Mouse (Mus musculus) forebrain, embryonic 10.5 days (tissue): ENCODE data around the gene Stt3b. TPM values are rescaled to one million over a fixed set of nuclear protein-coding genes. Genes with fewer than 3 reads are reported as not detected.
A peak's percentile ranks its signal among the peaks of the same experiment; 100 is the strongest.

Experiments
- DNase-seq: peaks from one replicate; pipeline ENCODE4 v3.0.0-alpha.2; 2017; ENCODE audit warnings: low spot score; ENCODE audit errors: extremely low spot score
- H3K27ac ChIP-seq: fragments of 300-500 bp; sonication (generic); 2 replicates; pipeline ENCODE4 v1.5.1; 2016; ENCODE audit warnings: mild to moderate bottlenecking
- H3K27me3 ChIP-seq: fragments of 300-500 bp; sonication (generic); 2 replicates; pipeline ENCODE4 v1.6.1; 2016; ENCODE audit warnings: mild to moderate bottlenecking; ENCODE audit not compliant: poor library complexity, severe bottlenecking
- H3K36me3 ChIP-seq: fragments of 300-500 bp; sonication (generic); replicated peaks from 2 replicates; pipeline ENCODE4 v1.6.1; 2016; ENCODE audit warnings: mild to moderate bottlenecking, moderate library complexity
- H3K4me1 ChIP-seq: fragments of 300-500 bp; sonication (generic); 2 replicates; pipeline ENCODE4 v1.6.1; 2016
- H3K4me3 ChIP-seq: fragments of 300-500 bp; sonication (generic); 2 replicates; pipeline ENCODE4 v1.5.1; 2016; ENCODE audit warnings: mild to moderate bottlenecking, moderate library complexity
- H3K9me3 ChIP-seq: fragments of 300-500 bp; sonication (generic); 2 replicates; pipeline ENCODE4 v1.6.1; 2016; ENCODE audit warnings: mild to moderate bottlenecking, moderate library complexity
- WGBS: fragments of 180-500 bp; shearing (Covaris S2); methylation state at CpG from one replicate; pipeline ENCODE4 v1.1.7; 2016; 5-methylcytosine and 5-hydroxymethylcytosine counted together
- polyA plus RNA-seq: library from polyadenylated mRNA; unstranded; fragments of >200 nt; fragmentation: Nextera tagmentation; extraction: Ambion mirVana; gene quantifications from 2 replicates; pipeline ENCODE4 v1.2.1, GENCODE M21; 2016

Stt3b gene
- polyA plus RNA-seq, 1 experiment from 2014 or later, result 85.5 TPM

- Histone ChIP-seq H3K27ac (no peak overlapping the region), H3K4me1 (peaks cover 6% of the 10 kb centered on the region; the same call in 1 of the 2 replicates), H3K36me3 (no peaks in the 10 kb centered on the region), H3K27me3 (no peaks in the 10 kb centered on the region), H3K9me3 (no peaks in the 10 kb centered on the region), H3K4me3 (no peak overlapping the region)
- no peak for DNase-seq
- 88% methylated on average over 7 of the region's 7 CpGs for WGBS
Measured at GRCm38 (mm10) chr9:115332339-115332738, 22.1 kb upstream of the Stt3b start.

GRCm38 (mm10) chr9:115330861-115331476, 20.7 kb upstream of the Stt3b start:
- Histone ChIP-seq H3K36me3 (no peaks in the 10 kb centered on the region), H3K27ac (no peak overlapping the region), H3K9me3 (no peaks in the 10 kb centered on the region), H3K4me3 (no peak overlapping the region), H3K4me1 (peaks cover 5% of the 10 kb centered on the region; the same call in 1 of the 2 replicates), H3K27me3 (no peaks in the 10 kb centered on the region)
- 87% methylated on average over 6 of the region's 6 CpGs for WGBS
- no peak for DNase-seq

- WGBS, result 92% methylated on average over 4 of the region's 4 CpGs
- H3K9me3 ChIP-seq, result no peaks in the 10 kb centered on the region
- no peaks in the 10 kb centered on the region for H3K36me3 ChIP-seq
- no peak for DNase-seq
- H3K4me3 ChIP-seq, result no peak overlapping the region
- H3K4me1 ChIP-seq, result peaks cover 30% of the 10 kb centered on the region
- H3K27me3 ChIP-seq, result no peaks in the 10 kb centered on the region
- H3K27ac ChIP-seq, result no peak overlapping the region
Measured at GRCm38 (mm10) chr9:115326533-115326890, 16.3 kb upstream of the Stt3b start.

- H3K4me3 ChIP-seq, result no peak overlapping the region
- H3K27ac ChIP-seq, result peak overlapping the region; percentile 33
- WGBS, result 83% methylated on average over 13 of the region's 13 CpGs
- H3K27me3 ChIP-seq, result no peaks in the 10 kb centered on the region
- H3K4me1 ChIP-seq, result peaks cover 30% of the 10 kb centered on the region
- no peak for DNase-seq
- no peaks in the 10 kb centered on the region for H3K9me3 ChIP-seq
- H3K36me3 ChIP-seq, result no peaks in the 10 kb centered on the region
Measured at GRCm38 (mm10) chr9:115325831-115326532, 15.8 kb upstream of the Stt3b start.

- H3K27me3 ChIP-seq, result no peaks in the 10 kb centered on the region
- peak; percentile 25 for DNase-seq
- H3K36me3 ChIP-seq, result no peaks in the 10 kb centered on the region
- H3K9me3 ChIP-seq, result no peaks in the 10 kb centered on the region
- peaks cover 30% of the 10 kb centered on the region for H3K4me1 ChIP-seq
- H3K27ac ChIP-seq, result peak overlapping the region; percentile 72
- WGBS, result 17% methylated on average over 10 of the region's 10 CpGs
- peak overlapping the region; percentile 19 for H3K4me3 ChIP-seq
Measured at GRCm38 (mm10) chr9:115323572-115323971, 13.4 kb upstream of the Stt3b start.

- peaks cover 30% of the 10 kb centered on the region for H3K4me1 ChIP-seq
- 96% methylated on average over 6 of the region's 6 CpGs for WGBS
- H3K9me3 ChIP-seq, result peaks cover under 1% of the 10 kb centered on the region; the same call in 1 of the 2 replicates
- H3K36me3 ChIP-seq, result no peaks in the 10 kb centered on the region
- no peak overlapping the region for H3K27ac ChIP-seq
- DNase-seq, result no peak
- H3K27me3 ChIP-seq, result no peaks in the 10 kb centered on the region
- no peak overlapping the region for H3K4me3 ChIP-seq
Measured at GRCm38 (mm10) chr9:115322385-115322784, 12.2 kb upstream of the Stt3b start.

- Histone ChIP-seq H3K4me3 (no peak overlapping the region), H3K27me3 (no peaks in the 10 kb centered on the region), H3K36me3 (no peaks in the 10 kb centered on the region), H3K9me3 (peaks cover 6% of the 10 kb centered on the region; the same call in 1 of the 2 replicates), H3K27ac (no peak overlapping the region), H3K4me1 (peaks cover 26% of the 10 kb centered on the region)
- no peak for DNase-seq
- WGBS, result 87% methylated on average over 6 of the region's 6 CpGs
Measured at GRCm38 (mm10) chr9:115321052-115321451, 10.8 kb upstream of the Stt3b start.

- H3K4me1 ChIP-seq, result peaks cover 17% of the 10 kb centered on the region
- no peak overlapping the region for H3K4me3 ChIP-seq
- H3K36me3 ChIP-seq, result no peaks in the 10 kb centered on the region
- H3K27me3 ChIP-seq, result no peaks in the 10 kb centered on the region
- peaks cover 6% of the 10 kb centered on the region; the same call in 1 of the 2 replicates for H3K9me3 ChIP-seq
- 91% methylated on average over 4 of the region's 4 CpGs for WGBS
- no peak overlapping the region for H3K27ac ChIP-seq
- no peak for DNase-seq
Measured at GRCm38 (mm10) chr9:115320156-115320555, 9.9 kb upstream of the Stt3b start.

GRCm38 (mm10) chr9:115318621-115319375, 8.6 kb upstream of the Stt3b start:
- Histone ChIP-seq H3K4me1 (peaks cover 19% of the 10 kb centered on the region), H3K27me3 (no peaks in the 10 kb centered on the region), H3K36me3 (no peaks in the 10 kb centered on the region), H3K4me3 (no peak overlapping the region), H3K27ac (no peak overlapping the region), H3K9me3 (peaks cover 6% of the 10 kb centered on the region; the same call in 1 of the 2 replicates)
- 88% methylated on average over 6 of the region's 6 CpGs for WGBS
- no peak for DNase-seq

GRCm38 (mm10) chr9:115317049-115317448, 6.8 kb upstream of the Stt3b start:
- H3K4me3 ChIP-seq, result no peak overlapping the region
- no peak for DNase-seq
- H3K36me3 ChIP-seq, result no peaks in the 10 kb centered on the region
- peaks cover 11% of the 10 kb centered on the region; the same call in 1 of the 2 replicates for H3K4me1 ChIP-seq
- no peak overlapping the region for H3K27ac ChIP-seq
- WGBS, result 94% methylated on average over 5 of the region's 5 CpGs
- H3K9me3 ChIP-seq, result peaks cover 6% of the 10 kb centered on the region; the same call in 1 of the 2 replicates
- no peaks in the 10 kb centered on the region for H3K27me3 ChIP-seq

GRCm38 (mm10) chr9:115314556-115314955, 4.3 kb upstream of the Stt3b start:
- Histone ChIP-seq H3K9me3 (peaks cover 6% of the 10 kb centered on the region; the same call in 1 of the 2 replicates), H3K27ac (peak overlapping the region; percentile 54; the same call in 1 of the 2 replicates), H3K4me1 (peaks cover 16% of the 10 kb centered on the region), H3K36me3 (no peaks in the 10 kb centered on the region), H3K4me3 (peak overlapping the region; percentile 18), H3K27me3 (no peaks in the 10 kb centered on the region)
- 14% methylated on average over 10 of the region's 10 CpGs for WGBS
- peak; percentile 47 for DNase-seq

- WGBS, result 86% methylated on average over 5 of the region's 5 CpGs
- no peak overlapping the region for H3K27ac ChIP-seq
- H3K27me3 ChIP-seq, result no peaks in the 10 kb centered on the region
- DNase-seq, result no peak
- H3K4me3 ChIP-seq, result no peak overlapping the region
- H3K9me3 ChIP-seq, result peaks cover 6% of the 10 kb centered on the region; the same call in 1 of the 2 replicates
- peaks cover 16% of the 10 kb centered on the region for H3K4me1 ChIP-seq
- H3K36me3 ChIP-seq, result no peaks in the 10 kb centered on the region
Measured at GRCm38 (mm10) chr9:115313830-115314229, 3.6 kb upstream of the Stt3b start.

GRCm38 (mm10) chr9:115311223-115311520, 951 bp upstream of the Stt3b start:
- Histone ChIP-seq H3K4me3 (peak overlapping the region; percentile 99), H3K9me3 (no peaks in the 10 kb centered on the region), H3K27ac (peak overlapping the region; percentile 99), H3K4me1 (peaks cover 38% of the 10 kb centered on the region), H3K36me3 (no peaks in the 10 kb centered on the region), H3K27me3 (no peaks in the 10 kb centered on the region)
- DNase-seq, result no peak
- WGBS, result 11% methylated on average over 5 of the region's 5 CpGs
